Mouse (Mus musculus): ENCODE data around the gene Ccl7. TPM values are rescaled to one million over a fixed set of nuclear protein-coding genes. Genes with fewer than 3 reads are reported as not detected.

Gene Ccl7
- polyA plus RNA-seq, 1 experiment from 2014 or later: 4.9 TPM

- Histone ChIP-seq H3K27ac (peak within 1 kb of the TSS; percentile 42; the same call in 1 of the 2 replicates), H3K27me3 (no peaks in the 10 kb centered on the region; the same call in 1 of the 2 replicates), H3K4me3 (no peak within 1 kb of the TSS), H3K4me2 (no peak within 1 kb of the TSS), H3K9me3 (replicated peaks) (no peaks in the 10 kb centered on the region), H3K9ac (no peak within 1 kb of the TSS), H3K4me1 (replicated peaks) (peaks cover 30% of the 10 kb centered on the region), H3K36me3 (no peaks in the 10 kb centered on the region)
- ATAC-seq (replicated peaks; ENCODE audit: insufficient number of reproducible peaks, insufficient read depth, low FRiP score, low read depth): peak; percentile 65
- WGBS: 20% methylated on average over 5 of the region's 5 CpGs
These were observed 10.2 kb upstream of the Ccl7 start, which contains the start of gene Ccl2 for GRCm38 (mm10) chr11:82035356-82035755. TSS of gene Ccl2 (plus strand) at chr11:82035571.

DNA sequence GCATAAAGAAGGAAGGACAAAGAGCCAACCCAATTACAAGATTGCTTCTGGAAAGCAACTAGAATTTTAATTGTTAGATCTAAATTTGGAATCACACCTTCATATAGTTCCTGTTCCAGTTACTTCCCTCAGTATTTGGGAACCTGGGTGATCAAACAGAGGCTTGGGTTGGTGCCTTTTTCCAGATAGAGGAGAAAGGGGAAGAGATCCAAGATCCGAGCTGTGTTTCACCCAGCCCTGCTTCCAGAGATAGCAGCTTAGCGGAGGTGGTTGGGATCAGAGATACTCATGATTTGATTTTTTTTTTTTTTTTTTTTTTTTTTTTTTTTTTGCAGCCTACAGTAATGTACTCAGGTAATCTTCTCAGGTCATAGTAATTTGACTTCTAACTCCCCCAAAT, 9.7 kb upstream of the Ccl7 start:
- no peak overlapping the region for H3K9ac ChIP-seq
- H3K27ac ChIP-seq: no peak overlapping the region; the same call in 1 of the 2 replicates
- H3K4me3 ChIP-seq: no peak overlapping the region
- ATAC-seq (replicated peaks; ENCODE audit: insufficient number of reproducible peaks, insufficient read depth, low FRiP score, low read depth): no peak
- H3K36me3 ChIP-seq: no peaks in the 10 kb centered on the region
- H3K4me2 ChIP-seq: no peak overlapping the region
- H3K9me3 ChIP-seq (replicated peaks): no peaks in the 10 kb centered on the region
- H3K27me3 ChIP-seq: no peaks in the 10 kb centered on the region; the same call in 1 of the 2 replicates
- 74% methylated on average over 2 of the region's 2 CpGs for WGBS
- peaks cover 30% of the 10 kb centered on the region for H3K4me1 ChIP-seq (replicated peaks)

DNA sequence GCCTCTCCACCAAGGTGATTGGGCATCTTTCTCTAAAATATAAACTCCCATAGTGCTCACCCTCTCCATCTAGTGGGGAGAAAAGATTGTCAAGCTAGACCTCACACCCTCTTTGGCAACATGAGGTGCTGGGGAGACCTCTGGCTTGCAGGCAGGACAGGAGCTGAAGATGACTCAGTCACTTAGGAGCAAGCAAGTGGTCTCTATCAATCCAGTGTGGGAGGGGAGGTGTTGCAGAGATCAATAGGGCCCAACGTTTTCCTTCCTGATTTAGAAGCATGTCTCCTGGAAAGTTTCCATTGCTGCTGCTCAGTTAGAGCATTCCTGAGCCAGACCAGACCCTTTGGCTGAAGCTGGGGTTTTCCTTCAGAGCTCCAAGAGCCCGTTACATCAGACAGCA, 7.0 kb upstream of the Ccl7 start, which contains the start of gene Gm17268:
Gene Gm17268 (minus strand): TSS at position 28 of the 400 bp plus-strand sequence.
- H3K4me2 ChIP-seq: no peak within 1 kb of the TSS
- H3K9ac ChIP-seq: no peak within 1 kb of the TSS
- no peak within 1 kb of the TSS for H3K4me3 ChIP-seq
- no peak within 1 kb of the TSS for H3K27ac ChIP-seq
- peaks cover 12% of the 10 kb centered on the region for H3K4me1 ChIP-seq (replicated peaks)
- peak; percentile 27; the same call in 1 of the 2 replicates for ATAC-seq (replicated peaks; ENCODE audit: insufficient number of reproducible peaks, insufficient read depth, low FRiP score, low read depth)
- H3K36me3 ChIP-seq: no peaks in the 10 kb centered on the region
- no peaks in the 10 kb centered on the region for H3K9me3 ChIP-seq (replicated peaks)
- WGBS: 7% methylated on average over 2 of the region's 2 CpGs
- H3K27me3 ChIP-seq: no peaks in the 10 kb centered on the region; the same call in 1 of the 2 replicates

DNA sequence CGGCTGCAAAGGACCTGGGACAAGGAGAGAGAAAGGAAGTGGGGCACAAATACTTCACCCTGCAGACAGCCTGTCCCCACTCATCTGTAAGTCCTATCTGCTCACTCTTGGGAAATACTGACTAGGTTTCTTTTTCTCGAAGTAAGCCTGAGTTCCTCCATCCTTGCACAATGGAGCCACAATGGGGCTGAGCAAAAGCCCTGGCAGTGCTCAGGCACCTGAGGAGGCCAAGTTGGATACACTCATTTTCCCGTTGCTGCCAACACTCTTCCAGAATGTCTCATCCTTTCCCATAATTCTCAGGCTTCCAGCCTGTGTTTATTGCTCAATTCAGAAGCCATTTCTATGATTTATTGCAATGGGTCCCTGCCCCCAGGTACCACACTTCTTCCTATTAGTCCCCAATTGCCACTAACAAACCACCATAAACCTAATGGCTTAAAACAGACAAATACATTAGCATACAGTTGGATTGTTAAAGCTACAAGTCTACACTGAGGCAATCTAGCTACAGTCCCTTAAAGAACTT, 6.3 kb upstream of the Ccl7 start:
- H3K36me3 ChIP-seq: no peaks in the 10 kb centered on the region
- no peak overlapping the region for H3K4me3 ChIP-seq
- no peaks in the 10 kb centered on the region; the same call in 1 of the 2 replicates for H3K27me3 ChIP-seq
- H3K9me3 ChIP-seq (replicated peaks): no peaks in the 10 kb centered on the region
- ATAC-seq (replicated peaks; ENCODE audit: insufficient number of reproducible peaks, insufficient read depth, low FRiP score, low read depth): no peak
- H3K4me2 ChIP-seq: no peak overlapping the region
- peaks cover 10% of the 10 kb centered on the region for H3K4me1 ChIP-seq (replicated peaks)
- no peak overlapping the region for H3K27ac ChIP-seq
- 50% methylated on average over 3 of the region's 3 CpGs for WGBS
- no peak overlapping the region for H3K9ac ChIP-seq

- no peak overlapping the region for H3K4me2 ChIP-seq
- H3K27ac ChIP-seq: no peak overlapping the region
- ATAC-seq (replicated peaks; ENCODE audit: insufficient number of reproducible peaks, insufficient read depth, low FRiP score, low read depth): no peak
- H3K9ac ChIP-seq: no peak overlapping the region
- peaks cover 5% of the 10 kb centered on the region; the same call in 1 of the 2 replicates for H3K4me1 ChIP-seq (replicated peaks)
- H3K4me3 ChIP-seq: no peak overlapping the region
- no peaks in the 10 kb centered on the region for H3K36me3 ChIP-seq
- H3K27me3 ChIP-seq: no peaks in the 10 kb centered on the region; the same call in 1 of the 2 replicates
- 62% methylated on average over 4 of the region's 4 CpGs for WGBS
- no peaks in the 10 kb centered on the region for H3K9me3 ChIP-seq (replicated peaks)
These were observed 3.8 kb upstream of the Ccl7 start for GRCm38 (mm10) chr11:82041671-82042080.

- Histone ChIP-seq H3K4me2 (no peak overlapping the region), H3K4me3 (no peak overlapping the region), H3K4me1 (replicated peaks) (peaks cover 2% of the 10 kb centered on the region; the same call in 1 of the 2 replicates), H3K27ac (no peak overlapping the region), H3K9ac (no peak overlapping the region), H3K36me3 (no peaks in the 10 kb centered on the region), H3K27me3 (no peaks in the 10 kb centered on the region), H3K9me3 (replicated peaks) (no peaks in the 10 kb centered on the region)
- no peak for ATAC-seq (replicated peaks; ENCODE audit: insufficient number of reproducible peaks, insufficient read depth, low FRiP score, low read depth)
- 47% methylated on average over 6 of the region's 6 CpGs for WGBS
These were observed 2.4 kb downstream of the Ccl7 start for GRCm38 (mm10) chr11:82047746-82048415.

DNA sequence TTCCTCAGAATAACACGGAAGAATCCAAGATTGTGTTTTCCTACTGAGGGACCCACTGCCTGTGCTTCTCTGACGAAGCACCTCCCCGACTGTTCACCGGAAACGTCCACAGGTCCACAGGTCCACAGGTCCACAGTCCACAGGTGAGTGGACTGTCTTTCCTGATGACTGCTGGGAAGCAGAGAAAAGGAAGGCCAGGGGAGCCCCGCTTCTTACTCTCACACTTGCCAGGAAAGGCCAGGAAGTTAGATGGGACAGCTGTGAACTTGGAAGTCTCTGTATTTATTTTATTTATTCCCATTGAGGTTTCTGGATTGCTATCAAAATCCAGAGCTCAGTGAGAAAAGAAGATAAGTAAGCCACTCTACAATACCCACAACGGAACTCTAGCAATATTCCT, 8.3 kb downstream of the Ccl7 start:
- no peak for ATAC-seq (replicated peaks; ENCODE audit: insufficient number of reproducible peaks, insufficient read depth, low FRiP score, low read depth)
- no peaks in the 10 kb centered on the region; the same call in 1 of the 2 replicates for H3K27me3 ChIP-seq
- H3K4me3 ChIP-seq: no peak overlapping the region
- H3K4me2 ChIP-seq: no peak overlapping the region
- H3K4me1 ChIP-seq (replicated peaks): no peaks in the 10 kb centered on the region
- 72% methylated on average over 7 of the region's 7 CpGs for WGBS
- H3K36me3 ChIP-seq: no peaks in the 10 kb centered on the region
- no peak overlapping the region for H3K9ac ChIP-seq
- H3K27ac ChIP-seq: no peak overlapping the region
- H3K9me3 ChIP-seq (replicated peaks): no peaks in the 10 kb centered on the region

DNA sequence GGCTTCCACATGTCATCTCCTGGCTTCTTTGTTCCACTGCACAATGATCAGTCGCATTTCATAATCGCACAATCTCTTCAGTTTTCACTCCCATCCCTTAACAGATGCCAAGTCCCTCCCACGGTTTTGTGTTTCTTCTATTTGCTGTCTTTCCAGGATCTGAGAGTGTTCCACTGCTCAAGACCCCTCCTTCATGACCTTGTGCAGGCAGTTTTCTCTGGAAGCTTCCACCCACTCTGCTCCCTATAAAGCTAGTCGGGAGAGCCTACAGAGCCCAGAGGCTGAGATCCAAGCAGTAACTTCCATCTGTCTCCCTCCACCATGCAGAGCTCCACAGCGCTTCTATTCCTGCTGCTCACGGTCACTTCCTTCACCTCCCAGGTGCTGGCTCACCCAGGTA, 12.1 kb downstream of the Ccl7 start, which contains the start of gene Ccl11:
Gene Ccl11 (plus strand): TSS at position 178 of the 400 bp plus-strand sequence.
- no peaks in the 10 kb centered on the region for H3K9me3 ChIP-seq (replicated peaks)
- H3K27me3 ChIP-seq: no peaks in the 10 kb centered on the region; the same call in 1 of the 2 replicates
- H3K4me3 ChIP-seq: no peak within 1 kb of the TSS
- no peak within 1 kb of the TSS for H3K4me2 ChIP-seq
- no peaks in the 10 kb centered on the region for H3K36me3 ChIP-seq
- no peaks in the 10 kb centered on the region for H3K4me1 ChIP-seq (replicated peaks)
- H3K9ac ChIP-seq: no peak within 1 kb of the TSS
- WGBS: 68% methylated on average over 6 of the region's 6 CpGs
- no peak for ATAC-seq (replicated peaks; ENCODE audit: insufficient number of reproducible peaks, insufficient read depth, low FRiP score, low read depth)
- no peak within 1 kb of the TSS for H3K27ac ChIP-seq

GRCm38 (mm10) chr11:82062226-82062625, 16.7 kb downstream of the Ccl7 start:
- Histone ChIP-seq H3K4me3 (no peak overlapping the region), H3K4me1 (replicated peaks) (no peaks in the 10 kb centered on the region), H3K9ac (no peak overlapping the region), H3K36me3 (no peaks in the 10 kb centered on the region), H3K27me3 (no peaks in the 10 kb centered on the region), H3K9me3 (replicated peaks) (no peaks in the 10 kb centered on the region), H3K27ac (no peak overlapping the region), H3K4me2 (no peak overlapping the region)
- ATAC-seq (replicated peaks; ENCODE audit: insufficient number of reproducible peaks, insufficient read depth, low FRiP score, low read depth): no peak
- 66% methylated on average over 3 of the region's 3 CpGs for WGBS

DNA sequence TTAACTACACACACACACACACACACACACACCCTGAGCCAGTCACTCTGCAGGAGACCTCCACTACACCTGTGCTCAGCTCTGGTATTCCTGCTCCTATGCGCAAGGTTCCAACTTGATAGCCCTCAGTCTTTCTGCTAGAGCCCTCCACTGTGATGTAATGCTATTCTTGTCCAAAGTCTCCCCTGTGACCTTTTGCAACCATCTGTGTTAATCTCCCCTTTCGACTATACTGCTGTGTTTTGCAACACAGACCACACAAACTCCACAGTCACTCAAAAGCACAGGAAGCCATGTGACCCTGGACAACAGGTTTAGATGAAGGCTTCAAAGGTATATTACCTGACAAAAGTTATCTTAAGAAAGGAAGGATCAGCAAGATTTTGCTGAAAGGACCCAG, 17.9 kb downstream of the Ccl7 start:
- Histone ChIP-seq H3K36me3 (no peaks in the 10 kb centered on the region), H3K27ac (no peak overlapping the region), H3K4me1 (replicated peaks) (no peaks in the 10 kb centered on the region), H3K9me3 (replicated peaks) (no peaks in the 10 kb centered on the region), H3K4me3 (no peak overlapping the region), H3K4me2 (no peak overlapping the region), H3K9ac (no peak overlapping the region), H3K27me3 (no peaks in the 10 kb centered on the region)
- ATAC-seq (replicated peaks; ENCODE audit: insufficient number of reproducible peaks, insufficient read depth, low FRiP score, low read depth): no peak
- WGBS: 70% methylated on average over 2 of the region's 2 CpGs

DNA sequence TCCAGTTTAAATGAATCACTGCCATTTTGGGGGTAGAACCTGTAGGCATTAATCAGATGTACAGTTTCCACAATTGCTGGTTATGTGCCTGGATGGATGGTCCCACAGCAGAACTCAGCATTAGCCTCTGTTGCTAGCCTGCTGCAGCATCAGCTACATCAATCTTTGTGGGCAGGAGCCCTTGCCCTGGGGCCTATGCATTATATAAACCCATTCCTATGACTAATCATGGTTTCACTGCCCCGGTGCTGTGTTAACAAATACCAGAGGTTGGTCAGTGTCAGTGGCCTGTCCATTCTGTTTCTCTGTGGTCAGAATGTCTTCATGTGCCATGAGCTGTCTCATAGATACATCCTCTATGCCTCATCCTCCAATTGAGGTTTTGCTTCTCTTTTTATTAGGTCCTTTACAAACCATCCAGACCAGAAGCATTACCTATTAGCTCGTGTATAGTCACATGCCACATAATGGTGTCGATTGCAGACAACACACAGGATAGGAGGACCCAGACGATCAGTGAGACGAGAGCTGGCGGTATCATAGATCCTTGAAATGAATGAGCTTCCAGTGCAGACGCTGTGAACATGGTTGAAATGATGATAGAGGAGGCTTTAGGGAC, 21.6 kb downstream of the Ccl7 start:
- H3K36me3 ChIP-seq: no peaks in the 10 kb centered on the region
- H3K27ac ChIP-seq: no peak overlapping the region
- no peaks in the 10 kb centered on the region for H3K9me3 ChIP-seq (replicated peaks)
- WGBS: 65% methylated on average over 7 of the region's 7 CpGs
- ATAC-seq (replicated peaks; ENCODE audit: insufficient number of reproducible peaks, insufficient read depth, low FRiP score, low read depth): no peak
- H3K4me1 ChIP-seq (replicated peaks): no peaks in the 10 kb centered on the region
- H3K9ac ChIP-seq: no peak overlapping the region
- no peak overlapping the region for H3K4me2 ChIP-seq
- H3K4me3 ChIP-seq: no peak overlapping the region
- H3K27me3 ChIP-seq: no peaks in the 10 kb centered on the region

Measured in heart, embryonic 15.5 days (tissue).